Mouse (Mus musculus): ENCODE data around the gene Fbxo42. TPM values are rescaled to one million over a fixed set of nuclear protein-coding genes. Genes with fewer than 3 reads are reported as not detected.

Gene Fbxo42
- polyA plus RNA-seq, 2 experiments, result 23.1 to 29.7 TPM

- no peak for ATAC-seq (ENCODE audit: low FRiP score, low read depth)
Measured at GRCm38 (mm10) chr4:141175783-141176182, 28.1 kb downstream of the Fbxo42 start.

GRCm38 (mm10) chr4:141176328-141176838 is 28.7 kb downstream of the Fbxo42 start:
- H3K9me3 ChIP-seq (ENCODE audit: control insufficient read depth, low read length), result no peaks in the 10 kb centered on the region
- WGBS, result 92% methylated on average over 10 of the region's 10 CpGs
- H3K9ac ChIP-seq (ENCODE audit: low read depth, low read length, severe bottlenecking), result no peak overlapping the region
- DNase-seq (ENCODE audit: low spot score) (no peak), ATAC-seq (ENCODE audit: low FRiP score, low read depth) (no peak)
- no peaks in the 10 kb centered on the region for H3K4me1 ChIP-seq (ENCODE audit: control insufficient read depth, insufficient read depth, low read length)
- no peak overlapping the region for H3K4me3 ChIP-seq (replicated peaks; ENCODE audit: low read length)
- no peak for TF ChIP-seq POLR2A (IDR thresholded peaks at IDR 0.05; ENCODE audit: borderline replicate concordance, extremely low read depth, insufficient read depth, insufficient read length)
- H3K27me3 ChIP-seq (ENCODE audit: control insufficient read depth, insufficient read depth, low read length), result no peaks in the 10 kb centered on the region
- no peak overlapping the region; the same call in 1 of the 2 replicates for H3K27ac ChIP-seq (replicated peaks; ENCODE audit: low read depth, low read length)
- peaks cover 53% of the 10 kb centered on the region for H3K36me3 ChIP-seq (ENCODE audit: control insufficient read depth, insufficient read depth, low read length)
- H3K4me2 ChIP-seq (replicated peaks; ENCODE audit: low read depth, low read length, severe bottlenecking), result no peak overlapping the region

More at GRCm38 (mm10) chr4:141175783-141176182, 28.1 kb downstream of the Fbxo42 start:
- WGBS, result 72% methylated on average over 5 of the region's 5 CpGs
- no peak overlapping the region for H3K4me3 ChIP-seq (replicated peaks; ENCODE audit: low read length)
- H3K27ac ChIP-seq (replicated peaks; ENCODE audit: low read depth, low read length), result no peak overlapping the region
- peak; percentile 34 for DNase-seq (ENCODE audit: low spot score)
- no peaks in the 10 kb centered on the region for H3K4me1 ChIP-seq (ENCODE audit: control insufficient read depth, insufficient read depth, low read length)
- H3K27me3 ChIP-seq (ENCODE audit: control insufficient read depth, insufficient read depth, low read length), result no peaks in the 10 kb centered on the region
- H3K9ac ChIP-seq (ENCODE audit: low read depth, low read length, severe bottlenecking), result no peak overlapping the region
- no peak overlapping the region for H3K4me2 ChIP-seq (replicated peaks; ENCODE audit: low read depth, low read length, severe bottlenecking)
- no peak for TF ChIP-seq POLR2A (IDR thresholded peaks at IDR 0.05; ENCODE audit: borderline replicate concordance, extremely low read depth, insufficient read depth, insufficient read length)
- peaks cover 53% of the 10 kb centered on the region for H3K36me3 ChIP-seq (ENCODE audit: control insufficient read depth, insufficient read depth, low read length)
- no peaks in the 10 kb centered on the region for H3K9me3 ChIP-seq (ENCODE audit: control insufficient read depth, low read length)

DNA sequence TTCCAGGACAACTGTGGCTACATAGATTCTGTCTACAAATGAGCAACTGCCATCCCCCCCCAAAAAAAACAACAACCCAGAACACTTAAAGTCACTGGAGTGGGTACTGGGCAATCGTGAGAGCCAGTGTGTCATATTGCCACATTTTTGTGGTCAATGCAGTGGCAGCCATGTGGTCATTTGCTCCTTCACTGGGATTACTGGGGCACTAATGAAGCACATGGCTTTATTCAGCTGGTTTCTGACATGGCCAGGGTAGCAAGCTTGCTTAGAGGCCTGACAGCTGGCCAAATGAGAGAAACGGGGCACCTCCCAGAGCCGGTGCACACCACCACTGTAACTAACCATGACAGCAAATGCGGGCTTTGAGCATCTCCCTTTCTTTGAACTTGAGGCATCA is 30.8 kb downstream of the Fbxo42 start:
- 77% methylated on average over 4 of the region's 4 CpGs for WGBS
- Histone ChIP-seq H3K27me3 (ENCODE audit: control insufficient read depth, insufficient read depth, low read length) (no peaks in the 10 kb centered on the region), H3K4me3 (replicated peaks; ENCODE audit: low read length) (no peak overlapping the region), H3K36me3 (ENCODE audit: control insufficient read depth, insufficient read depth, low read length) (peaks cover 54% of the 10 kb centered on the region), H3K4me2 (replicated peaks; ENCODE audit: low read depth, low read length, severe bottlenecking) (no peak overlapping the region), H3K27ac (replicated peaks; ENCODE audit: low read depth, low read length) (no peak overlapping the region), H3K9me3 (ENCODE audit: control insufficient read depth, low read length) (no peaks in the 10 kb centered on the region), H3K4me1 (ENCODE audit: control insufficient read depth, insufficient read depth, low read length) (no peaks in the 10 kb centered on the region), H3K9ac (ENCODE audit: low read depth, low read length, severe bottlenecking) (no peak overlapping the region)
- no peak for ATAC-seq (ENCODE audit: low FRiP score, low read depth)
- no peak for TF ChIP-seq POLR2A (IDR thresholded peaks at IDR 0.05; ENCODE audit: borderline replicate concordance, extremely low read depth, insufficient read depth, insufficient read length)
- DNase-seq (ENCODE audit: low spot score), result no peak

GRCm38 (mm10) chr4:141180831-141181230 is 33.1 kb downstream of the Fbxo42 start:
- TF ChIP-seq POLR2A (IDR thresholded peaks at IDR 0.05; ENCODE audit: borderline replicate concordance, extremely low read depth, insufficient read depth, insufficient read length), result no peak
- Histone ChIP-seq H3K4me3 (replicated peaks; ENCODE audit: low read length) (no peak overlapping the region), H3K9me3 (ENCODE audit: control insufficient read depth, low read length) (no peaks in the 10 kb centered on the region), H3K4me1 (ENCODE audit: control insufficient read depth, insufficient read depth, low read length) (peaks cover 4% of the 10 kb centered on the region), H3K9ac (ENCODE audit: low read depth, low read length, severe bottlenecking) (no peak overlapping the region), H3K27me3 (ENCODE audit: control insufficient read depth, insufficient read depth, low read length) (no peaks in the 10 kb centered on the region), H3K4me2 (replicated peaks; ENCODE audit: low read depth, low read length, severe bottlenecking) (no peak overlapping the region), H3K36me3 (ENCODE audit: control insufficient read depth, insufficient read depth, low read length) (peaks cover 58% of the 10 kb centered on the region), H3K27ac (replicated peaks; ENCODE audit: low read depth, low read length) (no peak overlapping the region)
- DNase-seq (ENCODE audit: low spot score), result no peak
- ATAC-seq (ENCODE audit: low FRiP score, low read depth), result no peak
- WGBS, result 90% methylated on average over 8 of the region's 8 CpGs

- Histone ChIP-seq H3K9ac (ENCODE audit: low read depth, low read length, severe bottlenecking) (no peak overlapping the region), H3K36me3 (ENCODE audit: control insufficient read depth, insufficient read depth, low read length) (peaks cover 50% of the 10 kb centered on the region), H3K9me3 (ENCODE audit: control insufficient read depth, low read length) (no peaks in the 10 kb centered on the region), H3K4me2 (replicated peaks; ENCODE audit: low read depth, low read length, severe bottlenecking) (no peak overlapping the region), H3K4me1 (ENCODE audit: control insufficient read depth, insufficient read depth, low read length) (peaks cover 16% of the 10 kb centered on the region), H3K27me3 (ENCODE audit: control insufficient read depth, insufficient read depth, low read length) (no peaks in the 10 kb centered on the region), H3K27ac (replicated peaks; ENCODE audit: low read depth, low read length) (no peak overlapping the region), H3K4me3 (replicated peaks; ENCODE audit: low read length) (no peak overlapping the region)
- 94% methylated on average over 6 of the region's 6 CpGs for WGBS
- ATAC-seq (ENCODE audit: low FRiP score, low read depth) (no peak), DNase-seq (ENCODE audit: low spot score) (no peak)
- TF ChIP-seq POLR2A (IDR thresholded peaks at IDR 0.05; ENCODE audit: borderline replicate concordance, extremely low read depth, insufficient read depth, insufficient read length), result no peak
Measured at GRCm38 (mm10) chr4:141181981-141182380, 34.3 kb downstream of the Fbxo42 start.

DNA sequence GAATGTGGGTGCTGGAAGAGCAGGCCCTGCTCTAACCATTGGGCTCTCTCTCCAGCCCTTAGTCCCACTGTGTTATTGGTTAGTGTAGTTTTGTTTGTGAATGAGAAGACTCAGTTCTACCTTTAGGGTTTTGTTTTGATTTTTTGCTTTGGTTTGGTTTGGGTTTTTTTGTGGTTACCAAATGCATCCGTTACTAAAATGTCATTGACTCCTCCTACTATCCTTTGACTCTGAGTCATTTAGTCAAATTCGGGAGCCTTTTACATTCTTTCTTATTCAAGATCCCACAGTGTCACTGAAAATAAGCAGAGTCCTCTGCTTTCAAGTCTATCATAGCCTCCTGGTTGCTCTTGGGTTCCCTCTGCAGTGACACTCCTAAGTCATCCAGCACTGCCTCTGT is 36.2 kb downstream of the Fbxo42 start:
- no peaks in the 10 kb centered on the region for H3K27me3 ChIP-seq (ENCODE audit: control insufficient read depth, insufficient read depth, low read length)
- peaks cover 39% of the 10 kb centered on the region for H3K36me3 ChIP-seq (ENCODE audit: control insufficient read depth, insufficient read depth, low read length)
- peaks cover 27% of the 10 kb centered on the region for H3K4me1 ChIP-seq (ENCODE audit: control insufficient read depth, insufficient read depth, low read length)
- WGBS, result 89% methylated on average over 2 of the region's 2 CpGs
- no peaks in the 10 kb centered on the region for H3K9me3 ChIP-seq (ENCODE audit: control insufficient read depth, low read length)
- H3K4me2 ChIP-seq (replicated peaks; ENCODE audit: low read depth, low read length, severe bottlenecking), result no peak overlapping the region
- no peak overlapping the region for H3K27ac ChIP-seq (replicated peaks; ENCODE audit: low read depth, low read length)
- no peak overlapping the region for H3K9ac ChIP-seq (ENCODE audit: low read depth, low read length, severe bottlenecking)
- ATAC-seq (ENCODE audit: low FRiP score, low read depth) (no peak), DNase-seq (ENCODE audit: low spot score) (no peak)
- no peak for TF ChIP-seq POLR2A (IDR thresholded peaks at IDR 0.05; ENCODE audit: borderline replicate concordance, extremely low read depth, insufficient read depth, insufficient read length)
- no peak overlapping the region for H3K4me3 ChIP-seq (replicated peaks; ENCODE audit: low read length)
